Mouse (Mus musculus) WW6 (cell line): ENCODE results near the gene Hsf4.
A peak's percentile ranks its signal among the peaks of the same experiment; 100 is the strongest.
"Not testable (repeated sequence)": the region's sequence is repeated elsewhere in the genome, so short reads cannot be mapped to it uniquely, and the experiment has no call there.

Experiments used
- DNase-seq: peaks from one replicate; pipeline ENCODE4 v3.0.0-alpha.2; 2013; ENCODE audit warnings: low read depth, low spot score

Gene Hsf4

DNA sequence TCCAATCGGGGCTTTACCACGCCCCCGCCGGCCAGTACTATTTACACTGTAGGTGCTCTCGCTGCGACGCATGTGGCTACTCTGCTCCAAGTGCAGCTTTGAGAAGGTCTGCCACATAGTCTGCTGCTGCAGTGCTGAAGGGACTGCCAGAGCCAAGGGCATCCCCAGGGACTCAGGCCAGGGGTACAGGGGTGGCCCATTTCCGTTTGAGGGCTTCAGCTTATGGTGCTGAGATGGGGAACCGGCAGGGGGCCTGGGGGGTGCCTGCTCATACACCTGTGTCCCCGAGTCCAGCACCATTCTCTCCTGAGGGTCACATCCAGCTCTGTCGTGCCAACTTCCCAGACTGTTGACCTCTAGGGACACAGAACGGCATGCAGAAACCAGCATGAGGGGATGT, 15.9 kb downstream of the Hsf4 start:
- no peak for DNase-seq

DNA sequence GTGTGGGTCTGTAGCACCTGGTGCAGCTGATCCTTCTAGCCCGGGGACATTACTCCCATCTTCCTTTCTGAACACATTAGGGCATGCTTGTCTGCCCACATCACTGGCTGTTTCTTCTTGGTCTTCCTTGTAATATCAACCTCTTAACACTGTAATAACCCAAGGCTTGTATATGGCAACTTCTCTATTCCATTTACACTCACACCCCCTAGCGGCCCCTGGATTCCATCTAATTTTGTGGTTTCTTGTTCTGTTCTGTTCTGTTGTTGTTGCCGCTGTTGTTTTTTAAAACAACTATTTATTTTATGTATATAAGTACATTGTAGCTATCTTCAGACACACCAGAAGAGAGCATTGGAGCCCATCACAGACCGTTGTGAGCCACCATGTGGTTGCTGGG, 17.3 kb downstream of the Hsf4 start:
- no peak for DNase-seq

DNA sequence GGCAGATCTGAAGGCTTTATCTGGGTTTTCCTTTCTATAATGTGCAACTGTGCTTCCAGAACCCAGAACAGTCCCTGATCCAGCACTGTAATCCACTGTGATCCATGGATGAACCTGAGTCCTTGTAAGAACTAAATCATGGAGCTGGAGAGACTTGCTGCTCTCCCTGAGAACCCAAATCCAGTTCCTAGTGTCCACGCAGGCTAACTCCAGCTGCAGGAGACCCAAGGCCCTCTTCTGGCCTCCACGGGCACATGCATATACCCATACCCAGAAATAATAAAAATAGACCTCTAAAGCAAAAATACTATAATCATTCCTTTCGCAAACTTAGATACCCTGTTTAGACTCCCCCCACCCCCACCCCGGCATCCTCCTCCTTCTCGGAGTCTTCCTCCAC, 18.6 kb downstream of the Hsf4 start:
- no peak for DNase-seq

DNA sequence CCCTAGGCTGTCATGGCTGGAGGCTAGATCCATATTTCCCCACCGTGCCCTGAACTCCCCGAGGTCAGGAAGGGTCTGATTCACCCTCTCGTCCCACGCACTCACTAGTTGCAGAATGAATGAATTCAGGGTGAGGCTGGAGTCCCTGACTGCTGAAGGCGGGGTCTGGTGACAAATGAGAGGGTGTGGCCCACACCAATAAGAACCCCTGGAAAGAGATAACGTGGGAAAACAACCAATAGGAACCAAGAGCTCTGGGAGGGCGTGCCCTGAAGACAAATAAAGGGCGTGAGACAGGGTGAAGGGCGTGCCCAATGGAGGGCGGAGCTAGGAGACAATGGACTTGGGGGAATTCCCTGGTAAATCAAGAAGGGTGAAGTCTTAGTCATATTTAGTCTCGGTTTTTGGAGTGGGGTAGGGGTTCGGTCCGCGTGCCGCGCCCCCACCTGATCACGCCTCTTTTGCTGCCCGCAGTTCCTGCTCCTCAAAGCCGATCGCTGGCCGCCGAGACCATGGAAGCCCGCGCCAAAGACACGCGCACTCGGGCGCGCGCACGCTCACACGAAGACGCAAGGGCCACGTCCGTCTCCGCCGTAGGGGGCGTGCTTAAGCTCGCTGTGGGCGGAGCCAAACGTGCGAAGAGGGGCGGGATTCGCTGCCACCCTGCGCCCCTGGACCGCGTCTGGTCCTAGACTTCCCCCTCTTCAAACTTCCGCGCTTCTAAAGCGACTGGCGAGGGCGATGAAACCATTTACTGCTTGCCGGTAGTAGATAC, 19.5 kb downstream of the Hsf4 start:
- peak; percentile 98 for DNase-seq

DNA sequence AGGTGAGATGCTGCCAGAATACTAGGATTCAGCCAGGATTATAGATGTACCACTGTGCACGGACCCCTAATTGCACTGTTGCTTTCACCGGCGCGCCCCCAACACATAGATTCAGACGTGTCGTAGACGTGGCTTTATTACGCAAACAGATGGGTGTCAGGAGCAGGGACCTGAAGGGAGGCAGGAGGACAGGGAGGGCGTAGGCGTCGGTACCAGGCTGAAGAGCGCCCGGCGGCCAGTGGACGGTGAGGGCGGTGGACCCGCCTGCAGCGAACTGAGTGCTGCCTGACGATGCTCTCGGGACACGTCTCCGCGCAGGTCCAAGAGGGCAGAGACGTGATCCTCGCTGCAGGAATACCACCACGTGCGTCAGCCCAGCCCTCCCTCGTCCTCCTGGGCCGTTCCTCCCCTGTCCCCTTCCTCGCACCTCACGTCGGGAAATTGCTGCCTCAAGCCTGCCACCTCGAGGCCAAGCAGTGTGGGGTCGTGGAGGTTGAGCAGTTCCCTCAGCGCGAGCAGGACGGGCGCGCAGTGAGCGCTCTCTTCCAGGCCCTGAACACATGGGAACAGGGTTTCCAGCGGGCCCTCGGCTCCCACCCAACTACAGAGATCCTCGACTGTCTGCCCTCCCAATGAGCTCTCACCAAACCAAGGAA, 20.3 kb downstream of the Hsf4 start, which contains the start of gene 4931428F04Rik:
4931428F04Rik (minus strand) TSS at position 60 of the 656 bp plus-strand sequence.
- DNase-seq: no peak

DNA sequence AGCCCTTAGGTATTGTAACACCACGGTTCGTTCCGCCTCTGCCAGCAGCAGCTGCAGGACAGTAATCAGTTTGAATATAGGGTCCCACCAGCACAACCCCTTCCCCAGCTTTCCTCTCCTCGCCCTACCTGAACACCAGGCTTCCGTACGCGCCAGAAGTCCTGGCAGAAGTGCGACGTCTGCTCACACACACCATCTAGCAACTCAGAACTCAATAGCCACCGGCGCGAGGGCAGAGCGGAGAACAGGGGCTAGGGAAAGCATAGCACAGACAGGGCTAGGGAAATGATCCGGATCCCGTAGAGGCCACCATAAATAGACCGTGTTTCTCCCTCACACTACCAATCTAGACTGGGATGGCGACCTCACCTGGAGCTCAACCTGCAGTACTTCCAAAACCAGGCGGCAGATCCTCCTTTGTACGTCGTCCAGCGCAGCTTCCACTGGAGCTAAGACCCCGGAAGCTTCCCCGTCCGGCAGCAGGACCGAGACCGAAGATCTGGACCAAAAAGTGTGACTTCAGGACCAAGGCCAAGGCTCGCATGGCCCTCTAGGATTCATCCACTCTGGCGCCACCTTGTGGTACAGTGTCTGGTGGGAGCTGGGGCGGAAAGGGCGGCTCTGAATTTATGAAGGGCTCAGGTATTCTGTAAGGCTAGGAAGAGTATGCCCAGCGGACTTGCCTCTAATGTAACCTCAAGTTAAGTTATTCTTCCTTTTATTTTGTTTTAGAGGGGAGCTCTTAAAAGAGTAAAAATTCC, 21.1 kb downstream of the Hsf4 start:
- DNase-seq: peak; percentile 87

DNA sequence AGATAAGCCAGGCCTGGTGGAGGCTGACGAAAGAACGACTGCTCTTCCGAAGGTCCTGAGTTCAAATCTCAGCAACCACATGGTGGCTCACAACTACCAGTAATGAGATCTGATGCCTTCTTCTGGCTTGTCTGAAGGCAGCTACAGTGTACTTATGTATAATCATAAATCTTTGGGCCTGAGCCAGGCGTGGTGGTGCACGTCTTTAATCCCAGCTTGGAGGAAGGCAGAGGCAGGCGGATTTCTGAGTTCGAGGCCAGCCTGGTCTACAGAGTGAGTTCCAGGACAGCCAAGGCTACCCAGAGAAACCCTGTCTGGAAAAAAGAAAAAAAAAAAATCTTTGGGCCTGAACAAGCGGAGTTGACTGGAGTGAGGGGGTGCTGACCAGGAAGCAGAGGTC, 21.8 kb downstream of the Hsf4 start:
- DNase-seq: not testable (repeated sequence)

DNA sequence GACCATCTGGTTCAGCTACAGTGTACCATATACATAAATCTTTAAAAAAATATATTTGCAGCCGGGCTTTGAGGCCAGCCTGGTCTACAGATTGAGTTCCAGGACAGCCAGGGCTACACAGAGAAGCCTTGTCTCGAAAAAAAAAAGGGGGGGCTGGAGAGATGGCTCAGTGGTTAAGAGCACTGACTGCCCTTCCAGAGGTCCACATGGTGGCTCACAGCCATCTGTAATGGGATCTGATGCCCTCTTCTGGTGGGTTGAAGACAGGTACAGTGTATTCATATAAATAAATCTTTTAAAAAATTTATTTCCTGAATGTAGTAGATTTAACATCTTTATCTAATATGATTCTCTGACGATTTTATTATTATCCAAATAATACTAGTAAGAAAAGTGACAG, 22.2 kb downstream of the Hsf4 start:
- not testable (repeated sequence) for DNase-seq

DNA sequence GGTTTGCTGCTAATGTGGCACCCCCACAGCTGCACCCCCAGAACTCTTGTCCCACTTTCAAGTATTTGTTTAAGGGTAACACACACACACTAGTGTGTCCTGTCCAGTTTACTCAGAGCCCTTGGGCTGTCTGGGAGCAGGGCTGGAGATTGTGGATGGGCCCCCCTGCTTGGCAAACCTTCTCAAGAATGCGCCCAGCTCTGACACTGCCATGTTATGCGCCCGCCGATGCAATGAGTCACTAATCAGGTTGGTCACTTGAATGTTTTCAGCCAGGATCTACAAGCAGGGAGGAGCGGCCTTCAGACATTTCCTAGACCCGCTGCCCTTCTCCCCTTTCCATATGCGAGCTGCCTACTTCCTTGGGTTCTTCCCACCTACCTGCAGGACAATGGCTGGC, 22.9 kb downstream of the Hsf4 start:
- DNase-seq: no peak

DNA sequence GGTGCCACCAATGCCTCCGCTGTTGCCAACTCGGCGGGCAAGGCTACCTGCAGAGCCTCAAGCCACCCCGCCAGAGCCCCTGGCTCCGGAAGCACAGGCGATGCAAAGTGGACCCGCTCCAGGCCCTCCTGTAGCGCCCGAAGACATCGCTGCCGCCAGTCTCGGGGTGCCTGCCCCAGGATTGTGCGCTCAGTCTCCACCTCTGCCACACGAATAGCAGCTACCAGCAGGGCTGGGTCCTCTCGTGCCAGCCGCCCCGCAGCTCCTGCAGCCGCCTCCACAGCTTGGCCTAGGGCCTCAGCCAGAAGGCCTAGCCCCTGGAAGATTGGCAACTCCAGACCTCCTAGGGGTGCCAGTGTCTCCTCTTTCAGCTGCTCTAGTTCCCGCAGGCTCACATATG, 23.8 kb downstream of the Hsf4 start:
- DNase-seq: no peak

DNA sequence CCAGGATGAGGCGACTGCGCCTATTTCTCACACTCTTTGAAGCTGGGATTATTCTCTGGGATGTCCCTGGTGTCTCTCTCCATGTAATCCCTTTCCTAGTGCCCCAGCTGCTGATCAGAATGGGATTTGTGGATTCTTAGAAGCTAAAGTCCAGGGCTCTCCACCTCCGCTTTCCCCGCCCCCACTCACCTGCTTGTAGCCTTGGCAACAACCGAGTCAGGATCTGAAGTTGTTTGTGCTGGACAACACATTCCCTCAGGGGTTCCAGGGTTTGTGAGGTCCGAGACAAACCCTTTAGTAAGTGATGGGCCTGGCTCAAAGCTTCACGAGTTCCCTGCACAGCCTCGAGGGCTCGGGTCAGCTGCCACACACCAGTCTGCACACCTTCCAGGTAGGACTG, 25.2 kb downstream of the Hsf4 start:
- DNase-seq: no peak

DNA sequence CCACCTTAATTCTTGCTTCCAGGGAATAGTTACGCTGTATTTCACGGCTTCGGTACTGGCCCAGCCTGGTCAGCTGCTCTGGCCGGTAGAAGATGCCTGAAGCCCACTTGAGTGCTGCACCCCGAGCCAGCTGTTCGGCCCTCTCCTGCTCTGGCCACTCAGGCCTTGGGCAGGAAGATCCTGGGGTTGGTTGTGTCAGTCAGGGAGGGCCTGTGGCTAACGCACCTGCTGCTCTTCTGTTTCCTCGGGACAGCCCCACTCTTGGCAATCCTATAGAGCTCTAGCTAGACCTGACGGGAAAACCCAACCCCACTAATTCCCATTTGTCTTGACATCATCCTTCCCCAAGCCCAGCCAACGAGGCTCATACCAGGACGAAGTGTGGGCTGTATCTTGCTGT, 25.7 kb downstream of the Hsf4 start:
- no peak for DNase-seq

DNA sequence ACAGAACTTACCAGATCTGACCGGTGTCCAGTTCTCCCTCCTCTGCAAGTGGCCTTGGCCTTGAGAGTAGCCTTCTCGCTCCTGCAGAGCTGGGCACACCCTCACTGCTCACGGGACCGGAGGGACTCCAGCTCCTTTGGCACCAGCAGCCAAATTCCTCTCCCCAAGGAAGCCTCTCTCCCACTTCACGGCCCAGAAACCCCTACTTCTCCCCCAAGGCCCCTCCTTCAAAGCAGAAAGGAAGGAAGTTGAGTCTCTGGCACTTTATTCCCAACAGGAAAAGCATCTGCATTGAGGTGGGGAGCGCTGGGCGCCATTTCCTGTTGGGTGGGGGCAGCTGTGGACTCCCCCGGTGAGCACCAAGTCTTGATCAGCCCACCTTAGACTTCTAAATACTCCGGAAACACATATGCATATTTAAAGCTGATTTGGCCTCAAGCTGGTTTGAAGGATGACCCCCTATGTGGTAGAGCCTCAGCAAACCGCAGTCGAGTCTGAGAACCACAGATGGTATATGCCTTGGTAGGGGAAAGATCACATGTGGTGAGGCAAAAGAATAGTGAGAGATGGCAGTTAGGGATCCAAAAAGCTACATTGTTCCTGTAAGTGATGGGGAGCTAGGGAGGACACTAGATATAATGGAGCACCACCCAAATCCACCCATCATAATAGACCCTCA, 26.4 kb downstream of the Hsf4 start, which contains the start of gene Exoc3l:
Exoc3l (minus strand) TSS at position 207 of the 679 bp plus-strand sequence.
- no peak for DNase-seq

DNA sequence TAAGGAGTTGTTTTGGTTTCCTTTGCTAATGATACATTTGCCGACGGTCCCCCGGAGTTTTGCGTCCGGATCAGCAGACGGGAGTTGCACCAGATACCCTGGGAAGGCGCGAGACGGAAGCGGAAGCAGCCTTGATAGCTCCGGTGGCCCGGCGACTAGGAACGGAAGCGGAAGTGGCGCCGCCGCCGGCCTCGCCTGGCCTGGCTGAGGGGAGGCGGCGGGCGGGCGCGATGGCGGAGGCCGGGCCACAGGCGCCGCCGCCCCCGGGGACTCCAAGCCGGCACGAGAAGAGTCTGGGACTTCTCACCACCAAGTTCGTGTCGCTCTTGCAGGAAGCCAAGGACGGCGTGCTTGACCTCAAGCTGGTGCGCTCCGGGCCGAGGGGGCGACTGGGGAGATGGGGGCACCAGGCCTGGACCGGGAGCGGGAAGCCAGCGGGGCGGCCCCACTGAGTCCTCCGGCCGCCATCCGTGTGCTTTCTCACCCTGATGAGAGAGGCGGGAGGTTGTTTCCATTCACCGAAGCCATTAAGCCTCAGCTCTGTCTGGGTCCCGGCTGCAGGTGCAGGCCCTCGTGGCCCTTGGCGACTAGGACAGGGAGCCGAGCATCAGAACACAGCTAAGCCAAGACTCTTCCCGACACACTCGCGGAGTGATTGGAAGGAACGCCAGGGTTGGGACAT, 28.1 kb downstream of the Hsf4 start, which contains the start of gene E2f4:
E2f4 (plus strand) TSS at position 153 of the 682 bp plus-strand sequence.
- peak; percentile 81 for DNase-seq

DNA sequence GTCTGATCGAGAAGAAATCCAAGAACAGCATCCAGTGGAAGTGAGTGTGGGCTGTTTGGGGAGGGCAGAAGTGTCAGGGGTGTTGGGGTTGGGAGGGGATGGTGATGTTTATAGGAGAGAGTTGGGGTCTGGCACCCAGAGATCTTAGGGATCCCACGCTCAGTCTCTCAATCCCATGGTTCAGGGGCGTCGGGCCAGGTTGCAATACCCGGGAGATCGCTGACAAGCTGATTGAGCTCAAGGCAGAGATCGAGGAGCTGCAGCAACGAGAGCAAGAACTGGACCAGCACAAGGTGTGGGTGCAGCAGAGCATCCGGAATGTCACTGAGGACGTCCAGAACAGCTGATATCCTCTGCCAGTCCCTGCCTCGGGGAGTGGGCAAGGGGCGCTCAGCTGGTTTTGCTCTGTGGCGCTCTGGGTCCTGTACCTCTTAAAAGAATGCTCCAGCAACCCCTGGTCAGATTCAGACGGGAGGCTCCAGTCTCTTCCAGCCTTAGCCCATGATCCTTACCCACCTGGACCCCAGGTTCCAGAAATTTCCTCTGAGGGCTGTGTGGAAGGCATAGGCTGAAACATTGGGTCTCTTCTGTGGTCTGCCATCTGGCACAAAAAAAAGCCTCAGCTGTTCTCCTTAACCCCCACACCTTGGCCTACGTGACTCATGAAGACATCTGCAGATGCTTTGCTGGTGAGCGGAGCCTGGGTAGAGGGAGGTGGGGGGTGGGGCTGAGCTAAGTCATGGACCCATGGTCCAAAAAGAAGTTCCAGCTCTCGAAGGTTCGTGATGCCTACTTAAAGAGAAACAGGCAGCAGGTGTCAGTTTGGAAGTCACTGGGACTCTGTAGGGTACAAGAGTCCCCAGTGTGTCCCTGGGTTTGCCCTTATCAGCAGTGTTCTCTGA, 29.0 kb downstream of the Hsf4 start:
- no peak for DNase-seq

DNA sequence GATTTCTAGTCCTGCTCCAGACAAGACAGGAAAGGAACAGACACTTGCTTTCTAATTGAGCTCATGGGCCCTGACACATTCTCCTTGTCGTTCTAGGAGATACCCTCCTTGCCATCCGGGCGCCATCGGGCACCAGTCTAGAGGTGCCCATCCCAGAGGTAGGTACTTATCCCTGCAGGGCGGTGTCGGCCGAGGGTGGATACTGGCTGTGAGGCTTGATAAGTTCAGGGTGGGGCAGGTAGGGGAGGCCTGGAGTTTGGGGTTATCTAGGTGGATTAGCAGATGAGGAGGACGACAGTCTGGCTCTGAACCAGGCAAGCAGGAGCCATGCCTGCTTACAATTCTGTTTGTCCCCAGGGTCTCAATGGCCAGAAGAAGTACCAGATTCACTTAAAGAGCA, 30.4 kb downstream of the Hsf4 start:
- no peak for DNase-seq

DNA sequence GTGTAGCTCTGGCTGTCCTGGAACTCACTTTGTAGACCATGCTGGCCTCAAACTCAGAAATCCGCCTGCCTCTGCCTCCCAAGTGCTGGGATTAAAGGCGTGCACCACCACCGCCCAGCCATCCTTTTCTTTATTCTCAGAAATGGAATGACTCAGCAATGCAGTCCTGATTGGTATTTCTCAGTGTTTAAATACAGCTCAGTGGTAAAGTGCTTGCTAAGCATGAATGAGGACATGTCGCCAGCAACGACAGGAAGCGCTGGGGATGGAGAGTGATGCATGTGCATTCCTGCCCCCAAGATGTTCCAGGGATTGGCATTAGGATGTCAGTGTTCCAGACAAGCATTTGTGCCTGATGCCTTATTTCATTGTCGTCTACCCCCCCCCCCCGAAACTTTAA, 33.8 kb downstream of the Hsf4 start:
- DNase-seq: no peak

DNA sequence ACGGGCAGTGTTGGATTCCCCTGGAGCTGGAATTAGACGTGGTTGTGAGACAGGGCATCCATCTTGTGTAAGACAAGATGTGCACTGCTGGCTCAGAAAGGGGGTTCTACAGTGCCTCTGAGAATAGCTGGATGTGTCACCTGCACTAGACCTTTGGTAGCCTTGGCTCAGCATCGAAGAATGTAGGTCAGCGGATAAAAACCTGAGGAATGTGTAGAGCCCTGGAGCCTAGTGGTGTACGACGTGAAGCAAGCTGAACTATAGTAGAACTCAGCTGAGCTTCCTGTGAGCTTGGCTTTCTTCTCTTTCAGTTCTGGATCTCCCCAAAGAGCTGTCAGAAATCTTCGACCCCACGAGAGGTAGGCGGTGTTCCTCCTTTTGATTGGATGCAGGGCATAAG, 34.3 kb downstream of the Hsf4 start:
- DNase-seq: no peak

DNA sequence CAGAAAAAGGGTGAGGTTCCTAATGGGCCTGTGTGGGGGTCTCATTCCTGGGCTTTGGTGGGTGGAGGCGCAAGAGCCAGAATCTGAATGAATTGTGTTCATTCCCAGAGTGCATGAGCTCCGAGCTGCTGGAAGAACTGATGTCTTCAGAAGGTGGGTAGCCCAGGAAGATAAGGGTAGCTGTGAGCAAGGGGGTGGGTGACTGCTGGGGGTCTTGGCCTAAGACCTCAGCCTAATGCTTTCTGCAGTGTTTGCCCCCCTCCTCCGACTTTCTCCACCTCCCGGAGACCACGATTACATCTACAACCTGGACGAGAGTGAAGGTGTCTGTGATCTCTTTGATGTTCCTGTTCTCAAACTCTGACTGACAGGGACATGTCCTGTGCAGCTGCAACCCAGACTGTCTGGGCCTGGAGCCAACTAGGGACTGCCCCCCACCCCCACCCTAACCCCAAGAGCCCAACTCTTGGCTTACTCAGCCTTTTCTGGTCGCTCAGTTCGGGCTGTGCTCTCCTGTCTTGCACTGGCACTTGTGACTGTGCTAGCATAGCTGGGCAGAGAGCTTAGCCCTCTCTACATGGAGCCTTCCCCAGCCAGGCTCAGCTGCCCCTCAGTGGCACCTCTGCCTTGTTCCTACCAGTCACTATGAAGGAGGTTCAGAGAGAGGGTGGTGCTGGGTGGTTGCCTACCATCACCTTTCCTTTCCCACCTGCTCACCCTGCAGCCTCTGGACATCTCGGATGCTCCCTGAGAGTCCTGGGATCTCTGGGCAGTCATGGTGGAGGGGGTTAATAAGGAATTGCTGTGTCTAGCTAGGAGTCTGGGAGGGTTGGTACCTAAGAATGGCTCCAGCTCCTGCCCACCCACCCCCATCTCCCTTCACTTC, 35.0 kb downstream of the Hsf4 start:
- DNase-seq: no peak
